Mouse (Mus musculus) large intestine, adult 2 months (tissue): ENCODE results near the gene Tmem108. TPM values are rescaled to one million over a fixed set of nuclear protein-coding genes. Genes with fewer than 3 reads are reported as not detected.

Source experiments
- DNase-seq: peaks from one replicate; pipeline ENCODE4 v3.0.0-alpha.2; 2012; ENCODE audit warnings: low read depth, low spot score
- WGBS: fragments of 180-500 bp; shearing (Covaris S2); methylation state at CpG from one replicate; pipeline ENCODE4 v1.1.7; 2018; 5-methylcytosine and 5-hydroxymethylcytosine counted together
- polyA plus RNA-seq: library from polyadenylated mRNA; depleted of rRNA; stranded (reverse); fragments of >200 nt; gene quantifications from 2 replicates; pipeline ENCODE4 v1.2.3, GENCODE M21; 2012

Tmem108 gene
- polyA plus RNA-seq, 1 experiment: 0.74 TPM

- WGBS: 77% methylated on average over 9 of the region's 9 CpGs
These were observed 281.5 kb downstream of the Tmem108 start, which contains the start of gene Bfsp2 for GRCm38 (mm10) chr9:103480044-103480576. Bfsp2 (minus strand) TSS chr9:103480420.

GRCm38 (mm10) chr9:103475414-103475813 is 286.2 kb downstream of the Tmem108 start:
- 48% methylated on average over 6 of the region's 6 CpGs for WGBS
- no peak for DNase-seq

More at GRCm38 (mm10) chr9:103480044-103480576, 281.5 kb downstream of the Tmem108 start, which contains the start of gene Bfsp2:
- no peak for DNase-seq

- DNase-seq: no peak
- 47% methylated on average over 13 of the region's 13 CpGs for WGBS
These were observed 287.5 kb downstream of the Tmem108 start for GRCm38 (mm10) chr9:103473915-103474688.

- 27% methylated on average over 11 of the region's 11 CpGs for WGBS
- no peak for DNase-seq
These were observed 289.9 kb downstream of the Tmem108 start for GRCm38 (mm10) chr9:103471784-103472183.

- DNase-seq: no peak
- WGBS: 57% methylated on average over 5 of the region's 5 CpGs
These were observed 292.1 kb downstream of the Tmem108 start for GRCm38 (mm10) chr9:103469516-103469915.

- WGBS: 84% methylated on average over 7 of the region's 7 CpGs
These were observed 292.7 kb downstream of the Tmem108 start for GRCm38 (mm10) chr9:103468911-103469310.

GRCm38 (mm10) chr9:103465711-103466220 is 295.9 kb downstream of the Tmem108 start:
- 73% methylated on average over 13 of the region's 13 CpGs for WGBS
- DNase-seq: no peak

More at GRCm38 (mm10) chr9:103468911-103469310, 292.7 kb downstream of the Tmem108 start:
- DNase-seq: no peak

- WGBS: 40% methylated on average over 1 of the region's 1 CpGs
- DNase-seq: no peak
These were observed 296.3 kb downstream of the Tmem108 start for GRCm38 (mm10) chr9:103465293-103465692.

- 55% methylated on average over 6 of the region's 6 CpGs for WGBS
- no peak for DNase-seq
These were observed 297.8 kb downstream of the Tmem108 start for GRCm38 (mm10) chr9:103463833-103464232.

GRCm38 (mm10) chr9:103459839-103460238 is 301.8 kb downstream of the Tmem108 start:
- no peak for DNase-seq
- WGBS: 55% methylated on average over 2 of the region's 2 CpGs

- 95% methylated on average over 1 of the region's 1 CpGs for WGBS
- no peak for DNase-seq
These were observed 302.3 kb downstream of the Tmem108 start for GRCm38 (mm10) chr9:103459307-103459706.

- DNase-seq: no peak
- WGBS: 80% methylated on average over 6 of the region's 6 CpGs
These were observed 312.0 kb downstream of the Tmem108 start for GRCm38 (mm10) chr9:103449651-103450050.

- DNase-seq: no peak
- 39% methylated on average over 7 of the region's 7 CpGs for WGBS
These were observed 312.5 kb downstream of the Tmem108 start for GRCm38 (mm10) chr9:103449092-103449491.

- 90% methylated on average over 5 of the region's 5 CpGs for WGBS
- no peak for DNase-seq
These were observed 317.0 kb downstream of the Tmem108 start for GRCm38 (mm10) chr9:103444656-103445055.

GRCm38 (mm10) chr9:103443824-103444185 is 317.8 kb downstream of the Tmem108 start:
- no peak for DNase-seq
- WGBS: 55% methylated on average over 7 of the region's 7 CpGs

GRCm38 (mm10) chr9:103443121-103443823 is 318.4 kb downstream of the Tmem108 start:
- DNase-seq: no peak
- 28% methylated on average over 13 of the region's 13 CpGs for WGBS

- no peak for DNase-seq
- WGBS: 28% methylated on average over 3 of the region's 3 CpGs
These were observed 321.0 kb downstream of the Tmem108 start for GRCm38 (mm10) chr9:103440597-103440996.

GRCm38 (mm10) chr9:103437104-103437503 is 324.5 kb downstream of the Tmem108 start:
- 62% methylated on average over 5 of the region's 5 CpGs for whole genome bisulfite sequencing
- no peak for DNase-seq

- WGBS: 50% methylated on average over 4 of the region's 4 CpGs
- no peak for DNase-seq
These were observed 327.5 kb downstream of the Tmem108 start for GRCm38 (mm10) chr9:103434116-103434515.
